Mouse (Mus musculus) kidney, embryonic 16.5 days (tissue): ENCODE results near the gene Cish. TPM values are rescaled to one million over a fixed set of nuclear protein-coding genes. Genes with fewer than 3 reads are reported as not detected.

Experiments
- ATAC-seq: fragments of 200-750 bp; cut with Nextera tagmentation; 2 replicates; pipeline ENCODE4 v1.8.0; 2017; ENCODE audit warnings: moderate TSS enrichment; ENCODE audit not compliant: low FRiP score, low TSS enrichment
- H3K27ac ChIP-seq: fragments of 300-500 bp; sonication (generic); 2 replicates; pipeline ENCODE4 v1.5.1; 2014; ENCODE audit warnings: low read length
- H3K27me3 ChIP-seq: fragments of 300-500 bp; sonication (generic); 2 replicates; pipeline ENCODE4 v1.6.1; 2014; ENCODE audit warnings: low read length, control low read depth, mixed read lengths; ENCODE audit not compliant: insufficient read depth
- H3K36me3 ChIP-seq: fragments of 300-500 bp; sonication (generic); 2 replicates; pipeline ENCODE4 v1.6.1; 2014; ENCODE audit warnings: low read length, control low read depth, mixed read lengths; ENCODE audit not compliant: insufficient read depth
- H3K4me1 ChIP-seq: fragments of 300-500 bp; sonication (generic); 2 replicates; pipeline ENCODE4 v1.6.1; 2014; ENCODE audit warnings: low read length, control low read depth, mixed read lengths; ENCODE audit not compliant: insufficient read depth
- H3K4me2 ChIP-seq: fragments of 300-500 bp; sonication (generic); replicated peaks from 2 replicates; pipeline ENCODE4 v1.6.1; 2014; ENCODE audit warnings: low read depth, low read length
- H3K4me3 ChIP-seq: fragments of 300-500 bp; sonication (generic); 2 replicates; pipeline ENCODE4 v1.5.1; 2014; ENCODE audit warnings: mild to moderate bottlenecking, low read length
- H3K9ac ChIP-seq: fragments of 300-500 bp; sonication (generic); replicated peaks from 2 replicates; pipeline ENCODE4 v1.6.1; 2014; ENCODE audit warnings: low read length
- H3K9me3 ChIP-seq: fragments of 300-500 bp; sonication (generic); 2 replicates; pipeline ENCODE4 v1.6.1; 2016; ENCODE audit warnings: low read length, control low read depth
- WGBS: fragments of 180-500 bp; shearing (Covaris S2); extraction: QIAGEN DNeasy Blood & Tissue Kit; methylation state at CpG from one replicate; pipeline ENCODE4 v1.1.7; 2014; 5-methylcytosine and 5-hydroxymethylcytosine counted together
- polyA plus RNA-seq: library from polyadenylated mRNA; unstranded; fragments of >200 nt; fragmentation: Nextera tagmentation; extraction: Ambion mirVana; gene quantifications from 2 replicates; pipeline ENCODE4 v1.2.1, GENCODE M21; 2015

The Cish gene
- polyA plus RNA-seq, 1 experiment from 2014 or later: 19.9 TPM

DNA sequence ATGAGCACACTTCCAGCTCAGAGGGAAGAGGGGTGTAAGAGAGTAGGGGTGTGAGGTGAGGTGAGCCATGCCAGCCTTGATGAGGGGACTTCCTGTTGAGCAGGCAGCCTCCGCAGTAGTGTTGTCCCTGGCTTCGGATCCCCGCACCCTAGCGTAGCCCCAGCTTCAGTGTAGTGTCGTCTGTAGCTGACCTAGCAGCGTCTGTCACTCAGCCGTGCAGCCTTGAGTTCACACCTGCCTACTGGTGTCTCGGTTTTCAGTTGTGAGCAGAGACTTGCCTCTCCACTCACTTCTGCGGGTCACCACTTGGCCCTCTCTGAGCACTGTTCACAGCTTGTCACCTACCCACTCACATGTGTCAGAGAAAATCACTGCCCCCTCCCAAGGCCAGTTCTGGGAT is 13.3 kb downstream of the Cish start:
- Histone ChIP-seq H3K27me3 (no peaks in the 10 kb centered on the region), H3K4me3 (no peak overlapping the region), H3K9ac (peak overlapping the region; percentile 9; the same call in 1 of the 2 replicates), H3K36me3 (no peaks in the 10 kb centered on the region), H3K27ac (peak overlapping the region; percentile 91; the same call in 1 of the 2 replicates), H3K4me2 (no peak overlapping the region), H3K4me1 (peaks cover 43% of the 10 kb centered on the region), H3K9me3 (no peaks in the 10 kb centered on the region)
- WGBS: 48% methylated on average over 9 of the region's 9 CpGs
- ATAC-seq: no peak

DNA sequence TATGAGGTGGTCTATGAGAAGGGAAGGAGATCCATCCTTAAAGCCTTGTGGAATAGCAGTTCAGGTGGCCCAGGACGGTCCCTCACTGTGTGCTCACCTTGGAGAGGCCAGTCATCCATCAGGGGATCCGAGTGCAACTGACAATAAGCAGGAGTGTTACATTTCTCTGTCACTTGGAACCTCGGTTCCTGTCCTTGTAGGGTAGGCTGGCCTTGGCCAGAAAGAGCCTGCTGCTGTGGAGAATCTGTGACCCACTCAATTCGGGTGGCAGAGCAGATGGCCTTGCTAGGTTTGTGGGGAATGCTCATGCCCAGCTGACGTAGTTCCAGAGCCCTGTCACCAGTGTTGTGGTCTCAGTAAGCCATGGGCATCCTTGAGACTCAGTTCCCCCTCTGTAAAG is 13.8 kb downstream of the Cish start:
- Histone ChIP-seq H3K36me3 (no peaks in the 10 kb centered on the region), H3K4me2 (no peak overlapping the region), H3K9me3 (no peaks in the 10 kb centered on the region), H3K9ac (no peak overlapping the region), H3K4me3 (no peak overlapping the region), H3K27me3 (no peaks in the 10 kb centered on the region), H3K4me1 (peaks cover 43% of the 10 kb centered on the region), H3K27ac (no peak overlapping the region)
- 71% methylated on average over 5 of the region's 5 CpGs for WGBS
- no peak for ATAC-seq

DNA sequence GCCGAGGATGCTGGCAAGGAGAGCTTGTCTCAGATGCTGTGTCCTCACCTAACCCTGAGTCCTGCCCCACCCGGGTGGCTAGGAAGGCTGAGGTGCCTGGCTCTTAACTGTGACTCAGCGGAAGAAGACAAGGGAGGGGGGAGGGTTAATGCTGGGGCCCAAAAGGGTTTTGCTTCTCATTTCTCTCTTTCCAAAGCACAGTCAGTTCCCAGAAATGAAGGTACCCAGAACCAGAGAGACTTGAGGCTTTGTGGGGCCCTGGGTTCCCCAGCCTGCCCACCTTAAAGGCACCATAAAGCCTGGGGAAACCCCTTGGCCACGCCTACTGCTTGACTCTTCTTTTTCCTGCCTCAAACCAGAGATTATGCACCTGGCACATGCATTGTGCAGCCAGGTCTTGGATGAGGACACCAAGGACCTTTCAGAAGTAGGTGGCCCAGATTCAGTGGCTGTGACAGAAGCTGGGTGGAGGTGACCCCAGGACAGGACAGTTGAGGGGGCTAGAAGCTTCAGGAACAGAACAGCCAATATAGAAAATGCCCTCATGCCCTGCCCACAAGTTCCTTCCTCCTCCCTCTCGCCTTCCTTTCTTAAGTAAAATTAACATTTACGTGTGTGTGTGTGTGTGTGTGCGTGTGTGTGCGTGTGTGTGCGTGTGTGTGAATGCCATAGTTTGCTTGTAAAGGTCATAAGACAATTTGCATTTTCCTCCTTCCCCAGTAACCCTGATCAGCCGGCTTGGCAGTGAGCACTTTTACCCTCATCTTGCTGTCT is 17.2 kb downstream of the Cish start:
- Histone ChIP-seq H3K27ac (no peak overlapping the region), H3K4me1 (peaks cover 17% of the 10 kb centered on the region), H3K27me3 (no peaks in the 10 kb centered on the region), H3K9me3 (no peaks in the 10 kb centered on the region), H3K36me3 (no peaks in the 10 kb centered on the region), H3K4me2 (no peak overlapping the region), H3K9ac (no peak overlapping the region), H3K4me3 (no peak overlapping the region)
- no peak for ATAC-seq
- WGBS: 61% methylated on average over 10 of the region's 10 CpGs

DNA sequence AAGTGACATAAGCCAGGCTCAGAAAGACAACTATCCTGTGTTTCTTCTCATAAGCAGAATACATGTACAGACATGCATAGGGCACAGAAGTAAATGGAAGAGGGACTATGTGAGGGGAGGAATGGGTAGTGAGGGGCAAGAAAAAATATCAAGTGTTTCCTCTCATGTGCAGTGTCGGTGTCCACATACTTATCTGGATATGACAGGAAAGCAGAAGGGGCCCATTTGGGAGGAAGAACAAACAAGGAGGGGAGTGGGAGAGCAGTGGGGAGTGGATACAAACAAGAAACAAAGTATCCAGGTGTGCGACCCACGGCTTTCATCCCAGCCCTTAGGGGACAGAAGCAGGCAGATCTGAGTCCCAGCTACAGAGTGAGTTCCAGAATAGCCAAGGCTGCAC is 18.1 kb downstream of the Cish start:
- Histone ChIP-seq H3K4me2 (no peak overlapping the region), H3K27ac (no peak overlapping the region), H3K9me3 (no peaks in the 10 kb centered on the region), H3K36me3 (no peaks in the 10 kb centered on the region), H3K4me3 (no peak overlapping the region), H3K9ac (no peak overlapping the region), H3K4me1 (peaks cover 8% of the 10 kb centered on the region; the same call in 1 of the 2 replicates), H3K27me3 (no peaks in the 10 kb centered on the region)
- no peak for ATAC-seq
- 72% methylated on average over 3 of the region's 3 CpGs for WGBS

DNA sequence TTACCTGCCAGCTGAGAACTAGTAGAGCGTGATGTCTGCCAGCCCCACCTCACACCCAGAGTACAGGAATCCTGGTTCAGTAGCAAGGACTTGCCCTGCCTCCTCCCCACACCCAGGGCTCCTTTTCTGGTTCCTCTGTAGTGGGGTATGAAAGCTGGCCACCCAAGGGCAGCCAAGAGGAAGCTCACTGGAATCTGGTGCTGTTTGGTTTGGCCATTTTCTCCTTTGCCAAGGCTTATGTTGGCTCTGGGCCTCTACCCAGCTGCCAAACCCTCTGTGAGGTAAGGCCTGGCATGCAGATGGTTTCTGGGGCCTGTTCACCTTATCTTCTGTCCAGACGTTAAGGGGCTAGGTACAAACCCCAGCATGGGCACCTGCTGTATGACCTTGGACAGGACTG is 20.0 kb downstream of the Cish start:
- no peak overlapping the region for H3K4me3 ChIP-seq
- ATAC-seq: no peak
- H3K27ac ChIP-seq: peak overlapping the region; percentile 45; the same call in 1 of the 2 replicates
- H3K9ac ChIP-seq: no peak overlapping the region
- 76% methylated on average over 2 of the region's 2 CpGs for WGBS
- H3K36me3 ChIP-seq: no peaks in the 10 kb centered on the region
- H3K9me3 ChIP-seq: no peaks in the 10 kb centered on the region
- H3K27me3 ChIP-seq: no peaks in the 10 kb centered on the region
- no peak overlapping the region for H3K4me2 ChIP-seq
- 0 out of 2 replicates have a peak, but pooled peaks cover 3% of the 10 kb centered on the region for H3K4me1 ChIP-seq

DNA sequence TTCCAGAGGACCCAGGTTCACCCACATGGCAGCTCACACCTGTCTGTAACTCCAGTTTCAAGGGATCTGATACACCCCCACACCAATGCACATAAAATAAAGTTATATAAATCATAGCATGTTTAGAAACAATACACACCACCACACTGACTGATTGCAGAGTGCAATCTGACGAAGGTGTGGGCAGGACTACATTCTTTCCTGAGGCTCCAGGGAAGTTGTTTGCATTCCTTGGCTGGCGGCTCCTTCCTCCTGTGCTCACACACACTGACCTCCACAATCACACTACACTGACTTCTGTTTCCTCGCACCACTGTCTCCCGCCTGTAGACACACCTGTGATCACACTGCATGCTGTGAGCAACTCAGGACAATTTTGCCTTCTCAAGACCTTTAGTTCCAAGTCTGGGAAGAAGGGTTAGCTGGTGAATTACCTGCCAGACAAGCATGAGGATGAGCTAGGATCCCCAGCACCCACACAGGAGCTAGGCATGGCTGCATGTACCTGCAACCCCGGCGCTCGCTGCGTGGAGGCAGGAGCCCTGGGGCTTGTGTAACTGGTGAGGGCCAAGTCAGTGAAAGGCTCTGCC is 26.7 kb downstream of the Cish start:
- H3K4me2 ChIP-seq: no peak overlapping the region
- peak overlapping the region; percentile 64 for H3K27ac ChIP-seq
- H3K27me3 ChIP-seq: no peaks in the 10 kb centered on the region
- no peak for ATAC-seq
- 66% methylated on average over 8 of the region's 8 CpGs for WGBS
- no peaks in the 10 kb centered on the region for H3K36me3 ChIP-seq
- H3K9ac ChIP-seq: no peak overlapping the region
- H3K4me1 ChIP-seq: peaks cover 19% of the 10 kb centered on the region
- H3K9me3 ChIP-seq: no peaks in the 10 kb centered on the region
- H3K4me3 ChIP-seq: no peak overlapping the region

DNA sequence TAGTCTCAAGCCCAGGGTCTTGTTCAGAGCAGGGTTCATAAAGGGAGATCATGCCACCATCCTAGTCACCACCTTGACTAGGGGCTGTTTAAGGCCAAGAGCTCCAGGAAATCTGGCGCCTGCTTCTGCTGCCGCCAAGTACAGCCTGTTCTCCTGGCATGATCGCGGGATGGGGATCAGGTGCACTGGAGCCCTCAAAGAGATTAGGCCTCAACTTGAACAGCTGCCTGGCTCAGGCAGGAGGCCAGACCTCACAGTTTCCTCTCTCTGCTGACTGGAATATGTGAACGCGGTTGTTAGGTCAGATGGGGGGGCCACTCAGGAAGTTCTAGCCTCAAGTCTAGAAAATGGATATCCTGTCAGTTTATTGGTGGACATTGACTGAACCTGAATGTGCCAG is 27.7 kb downstream of the Cish start:
- Histone ChIP-seq H3K9ac (no peak overlapping the region), H3K27me3 (no peaks in the 10 kb centered on the region), H3K4me2 (no peak overlapping the region), H3K27ac (no peak overlapping the region), H3K36me3 (no peaks in the 10 kb centered on the region), H3K9me3 (no peaks in the 10 kb centered on the region), H3K4me1 (peaks cover 19% of the 10 kb centered on the region), H3K4me3 (no peak overlapping the region)
- 81% methylated on average over 6 of the region's 6 CpGs for WGBS
- no peak for ATAC-seq

DNA sequence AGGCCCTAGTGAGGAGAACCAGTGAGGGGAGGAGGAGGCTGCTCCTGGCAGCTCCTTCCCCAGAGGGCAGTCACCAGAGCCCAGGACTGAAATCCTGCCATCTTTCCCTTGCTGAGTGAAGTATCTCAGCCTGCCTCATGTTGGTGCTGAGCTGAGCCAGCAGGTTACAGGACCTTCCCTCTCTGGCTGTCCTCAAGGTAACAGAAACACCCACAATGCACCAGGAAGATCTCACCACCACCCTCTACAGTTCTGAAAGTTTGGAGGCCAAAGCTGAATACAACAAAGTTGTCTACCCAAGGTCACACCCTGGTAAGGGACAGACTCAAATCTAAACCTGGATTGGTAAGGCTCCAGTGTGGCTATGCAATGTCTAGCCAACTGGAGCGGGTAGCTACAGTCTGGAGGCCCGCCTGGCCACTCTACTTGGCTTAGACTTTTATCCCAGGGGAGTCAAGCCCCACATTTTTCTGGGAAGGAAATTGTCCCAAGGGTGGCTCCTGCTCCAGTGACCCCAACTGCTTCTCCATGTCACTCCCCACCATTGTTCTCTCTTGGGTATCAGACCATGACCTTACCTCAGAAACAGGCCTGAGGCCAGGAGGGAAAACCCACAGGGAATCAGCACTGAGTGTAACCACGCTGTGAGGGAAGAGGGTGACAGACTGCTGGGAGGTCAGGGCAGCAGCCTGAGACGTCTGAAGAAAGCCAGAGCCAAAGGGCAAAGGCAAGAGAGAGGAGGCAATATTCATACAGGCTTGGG is 29.2 kb downstream of the Cish start:
- Histone ChIP-seq H3K4me1 (peaks cover 19% of the 10 kb centered on the region), H3K9ac (no peak overlapping the region; the same call in 1 of the 2 replicates), H3K27ac (peak overlapping the region; percentile 9; the same call in 1 of the 2 replicates), H3K27me3 (no peaks in the 10 kb centered on the region), H3K4me2 (no peak overlapping the region), H3K36me3 (no peaks in the 10 kb centered on the region), H3K9me3 (no peaks in the 10 kb centered on the region), H3K4me3 (no peak overlapping the region)
- WGBS: 46% methylated on average over 4 of the region's 4 CpGs
- peak; percentile 49; the same call in 1 of the 2 replicates for ATAC-seq

DNA sequence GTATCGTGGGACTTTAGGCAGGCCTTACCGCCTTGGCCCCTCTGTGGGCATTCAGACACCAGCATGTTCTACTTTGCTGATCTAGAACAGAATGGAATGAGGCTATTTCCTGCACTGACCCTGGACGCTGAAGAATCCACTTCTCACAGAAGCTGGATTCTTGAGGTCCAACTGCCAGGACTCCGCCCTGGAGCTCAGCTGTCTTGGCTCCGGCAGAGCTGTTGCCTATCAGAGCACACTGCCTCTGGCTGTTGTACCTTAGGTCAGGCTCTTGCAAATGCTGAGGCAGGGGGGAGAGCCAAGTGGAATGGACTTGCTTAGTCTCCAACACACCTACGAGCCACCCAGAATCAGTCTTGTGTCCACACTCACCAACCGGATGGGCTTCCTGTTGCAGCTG is 30.1 kb downstream of the Cish start:
- no peaks in the 10 kb centered on the region for H3K27me3 ChIP-seq
- no peaks in the 10 kb centered on the region for H3K9me3 ChIP-seq
- ATAC-seq: no peak
- H3K4me3 ChIP-seq: no peak overlapping the region
- no peak overlapping the region for H3K4me2 ChIP-seq
- no peaks in the 10 kb centered on the region for H3K36me3 ChIP-seq
- H3K4me1 ChIP-seq: peaks cover 19% of the 10 kb centered on the region
- 0 out of 2 replicates have a peak overlapping the region, but pooled peaks have one; percentile 9 for H3K27ac ChIP-seq
- H3K9ac ChIP-seq: no peak overlapping the region
- WGBS: 79% methylated on average over 7 of the region's 7 CpGs
